In genomic region chr7:89787735-89788134, GRCm38 (mm10) we compare ENCODE assay signal across 14 mouse cellular contexts.
A peak's percentile ranks its signal among the peaks of the same experiment; 100 is the strongest.
DNase-seq lines count a peak whose midpoint lies in the region; ATAC-seq lines count a peak whose summit lies in the region.
"Had no signal": no experiment of that assay in that cellular context is flagged by ENCODE, and none has a peak within 500 bp of the region (broad histone marks: within the 10 kb centered on the region; RNA-seq: fewer than 3 reads in every experiment).

No protein-coding gene starts in this region.

- no peaks in the 10 kb centered on the region for H3K4me1 ChIP-seq in hindbrain, embryonic 16.5 days (ENCODE audit: control insufficient read depth, insufficient read depth, low read depth, low read length)
- H3K4me1 ChIP-seq: megakaryocyte, embryonic 14.5 days had no signal

- no peak overlapping the region for H3K4me3 ChIP-seq in hindbrain, embryonic 16.5 days (ENCODE audit: low read length)
- H3K4me3 ChIP-seq: heart, embryonic 10.5 days; megakaryocyte, embryonic 14.5 days had no signal

- no peaks in the 10 kb centered on the region for H3K9me3 ChIP-seq in hindbrain, embryonic 16.5 days (ENCODE audit: control insufficient read depth, low read length)
- H3K9me3 ChIP-seq: heart, embryonic 10.5 days; megakaryocyte, embryonic 14.5 days had no signal

- no peak overlapping the region for H3K4me2 ChIP-seq in hindbrain, embryonic 16.5 days (ENCODE audit: low read length)
- H3K4me2 ChIP-seq: hindbrain, embryonic 14.5 days had no signal

- no peak overlapping the region for H3K27ac ChIP-seq in hindbrain, embryonic 16.5 days (ENCODE audit: low read depth, low read length)
- H3K27ac ChIP-seq: heart, embryonic 10.5 days; hindbrain, embryonic 14.5 days; liver, embryonic 14.5 days had no signal

- ATAC-seq in hindbrain, embryonic 16.5 days, result no peak
- ATAC-seq: forebrain, embryonic 16.5 days had no signal

- 80% methylated on average over 7 of the region's 7 CpGs for WGBS in hindbrain, embryonic 16.5 days

- no peaks in the 10 kb centered on the region for H3K27me3 ChIP-seq in hindbrain, embryonic 16.5 days (replicated peaks; ENCODE audit: control insufficient read depth, insufficient read depth, low read length)
- H3K27me3 ChIP-seq: megakaryocyte, embryonic 14.5 days had no signal

- H3K9ac ChIP-seq in hindbrain, embryonic 16.5 days (ENCODE audit: low read depth, low read length), result no peak overlapping the region
- H3K9ac ChIP-seq: hindbrain, embryonic 14.5 days; liver, embryonic 14.5 days had no signal

- peak; percentile 17 for DNase-seq in heart, adult 8-10 months (ENCODE audit: low spot score)
- DNase-seq in heart, postnatal 25 days (ENCODE audit: low spot score), result no peak
- peak; percentile 52 for DNase-seq in NIH3T3 (ENCODE audit: low read depth)
- DNase-seq in adrenal gland, postnatal 25 days, result peak; percentile 59
- peak; percentile 73 for DNase-seq in lung, postnatal 36 days
- DNase-seq in frontal cortex, postnatal 10 days (ENCODE audit: low spot score in 2 of 2), result no peak
- no peak for DNase-seq in thymus, postnatal 0 days (ENCODE audit: low spot score)
- DNase-seq: left cerebral cortex, postnatal 4 days had no signal

- intact Hi-C loops in heart, postnatal 25 days (cut with DNase I), result no loop called here

- H3K36me3 ChIP-seq in hindbrain, embryonic 16.5 days (ENCODE audit: control insufficient read depth, insufficient read depth, low read length), result no peaks in the 10 kb centered on the region
- H3K36me3 ChIP-seq: heart, embryonic 10.5 days had no signal

Comparison
In these comparisons a context has a peak if more than half of its experiments do, and no peak if none do; other contexts are left out.
1. DNase-seq: peak in heart, adult 8-10 months (single experiment), NIH3T3 (single experiment), adrenal gland, postnatal 25 days (single experiment) and lung, postnatal 36 days (single experiment); none in heart, postnatal 25 days (single experiment), frontal cortex, postnatal 10 days (0 of 2) and thymus, postnatal 0 days (single experiment).